Mouse (Mus musculus) yolk sac, embryonic 10.5 days (tissue): ENCODE data around the gene Nmral1.

Source experiments
- DNase-seq: peaks from one replicate; pipeline ENCODE4 v3.0.0-alpha.2; 2017; ENCODE audit warnings: low spot score

Gene Nmral1

GRCm38 (mm10) chr16:4718753-4719518, at the start of gene Nmral1:
TSS of gene Nmral1 (minus strand) at chr16:4719356.
- DNase-seq = peak; percentile 82

GRCm38 (mm10) chr16:4768719-4769118, 49.6 kb upstream of the Nmral1 start:
- DNase-seq = no peak

GRCm38 (mm10) chr16:4767012-4767790, 48.0 kb upstream of the Nmral1 start:
- DNase-seq = no peak

GRCm38 (mm10) chr16:4765852-4766251, 46.7 kb upstream of the Nmral1 start:
- DNase-seq = no peak

- peak; percentile 21 for DNase-seq
Observed at GRCm38 (mm10) chr16:4763276-4763675, 44.1 kb upstream of the Nmral1 start.

GRCm38 (mm10) chr16:4762437-4762836, 43.3 kb upstream of the Nmral1 start:
- DNase-seq = no peak

- peak; percentile 29 for DNase-seq
Observed at GRCm38 (mm10) chr16:4756660-4757335, 37.6 kb upstream of the Nmral1 start.

GRCm38 (mm10) chr16:4754045-4754444, 34.9 kb upstream of the Nmral1 start:
- DNase-seq = no peak

GRCm38 (mm10) chr16:4752155-4752554, 33.0 kb upstream of the Nmral1 start:
- DNase-seq = no peak

GRCm38 (mm10) chr16:4742186-4742585, 23.0 kb upstream of the Nmral1 start:
- no peak for DNase-seq

GRCm38 (mm10) chr16:4739994-4740393, 20.8 kb upstream of the Nmral1 start:
- DNase-seq = no peak

GRCm38 (mm10) chr16:4736262-4736661, 17.1 kb upstream of the Nmral1 start:
- DNase-seq = no peak

GRCm38 (mm10) chr16:4730776-4731358, 11.7 kb upstream of the Nmral1 start:
- no peak for DNase-seq

GRCm38 (mm10) chr16:4727963-4728362, 8.8 kb upstream of the Nmral1 start:
- no peak for DNase-seq

GRCm38 (mm10) chr16:4727526-4727925, 8.4 kb upstream of the Nmral1 start:
- DNase-seq = no peak

GRCm38 (mm10) chr16:4726528-4727128, 7.5 kb upstream of the Nmral1 start:
- DNase-seq = no peak

GRCm38 (mm10) chr16:4725780-4726527, 6.8 kb upstream of the Nmral1 start, which contains the start of gene Hmox2:
TSS of gene Hmox2 (plus strand) at chr16:4726361.
- DNase-seq = peak; percentile 93

- DNase-seq = no peak
Observed at GRCm38 (mm10) chr16:4725266-4725665, 6.1 kb upstream of the Nmral1 start.

- no peak for DNase-seq
Observed at GRCm38 (mm10) chr16:4722915-4723209, 3.7 kb upstream of the Nmral1 start.

GRCm38 (mm10) chr16:4722128-4722914, 3.2 kb upstream of the Nmral1 start:
- DNase-seq = no peak
